Mouse (Mus musculus) liver, embryonic 13.5 days (tissue): ENCODE data around the gene Zkscan17. TPM values are rescaled to one million over a fixed set of nuclear protein-coding genes. Genes with fewer than 3 reads are reported as not detected.
"Not testable (repeated sequence)": the region's sequence is repeated elsewhere in the genome, so short reads cannot be mapped to it uniquely, and the experiment has no call there.

Source experiments
- ATAC-seq: fragments of 200-750 bp; cut with Nextera tagmentation; 2 replicates; pipeline ENCODE4 v1.8.0; 2017; ENCODE audit warnings: low read depth, mild to moderate bottlenecking, moderate number of reproducible peaks, moderate library complexity
- DNase-seq: peaks from one replicate; pipeline ENCODE4 v3.0.0; 2022
- H3K27ac ChIP-seq: fragments of 300-500 bp; sonication (generic); 2 replicates; pipeline ENCODE4 v1.5.1; 2015; ENCODE audit warnings: moderate library complexity, mild to moderate bottlenecking, inconsistent platforms
- H3K27me3 ChIP-seq: fragments of 300-500 bp; sonication (generic); 2 replicates; pipeline ENCODE4 v1.6.1; 2015; ENCODE audit warnings: mild to moderate bottlenecking, inconsistent platforms
- H3K36me3 ChIP-seq: fragments of 300-500 bp; sonication (generic); 2 replicates; pipeline ENCODE4 v1.6.1; 2015; ENCODE audit warnings: mild to moderate bottlenecking, inconsistent platforms
- H3K4me1 ChIP-seq: fragments of 300-500 bp; sonication (generic); replicated peaks from 2 replicates; pipeline ENCODE4 v1.6.1; 2015; ENCODE audit warnings: inconsistent platforms
- H3K4me2 ChIP-seq: fragments of 300-500 bp; sonication (generic); 2 replicates; pipeline ENCODE4 v1.6.1; 2015; ENCODE audit warnings: inconsistent platforms, mild to moderate bottlenecking, moderate library complexity
- H3K4me3 ChIP-seq: fragments of 300-500 bp; sonication (generic); replicated peaks from 2 replicates; pipeline ENCODE4 v1.5.1; 2015; ENCODE audit warnings: mild to moderate bottlenecking, inconsistent platforms
- H3K9ac ChIP-seq: fragments of 300-500 bp; sonication (generic); 2 replicates; pipeline ENCODE4 v1.6.1; 2015; ENCODE audit warnings: mild to moderate bottlenecking, inconsistent platforms
- H3K9me3 ChIP-seq: fragments of 300-500 bp; sonication (generic); replicated peaks from 2 replicates; pipeline ENCODE4 v1.6.1; 2016; ENCODE audit warnings: inconsistent platforms
- WGBS: fragments of 180-500 bp; shearing (Covaris S2); methylation state at CpG from one replicate; pipeline ENCODE4 v1.1.7; 2015; ENCODE audit not compliant: insufficient replicate concordance; 5-methylcytosine and 5-hydroxymethylcytosine counted together
- polyA plus RNA-seq: library from polyadenylated mRNA; unstranded; fragments of >200 nt; fragmentation: Nextera tagmentation; extraction: Ambion mirVana; gene quantifications from 2 replicates; pipeline ENCODE4 v1.2.1, GENCODE M21; 2015

Gene Zkscan17
- polyA plus RNA-seq, result 4.6 and 5.6 TPM in 2 replicates

GRCm38 (mm10) chr11:59526472-59527080 lies at the start of gene Zkscan17:
Zkscan17 (minus strand) TSS chr11:59526751.
- 40% methylated on average over 8 of the region's 8 CpGs for WGBS
- Histone ChIP-seq H3K9me3 (peaks cover 6% of the 10 kb centered on the region; the same call in 1 of the 2 replicates), H3K27me3 (0 out of 2 replicates have a peak, but pooled peaks cover 5% of the 10 kb centered on the region), H3K9ac (no peak within 1 kb of the TSS), H3K4me1 (no peaks in the 10 kb centered on the region), H3K27ac (no peak within 1 kb of the TSS), H3K36me3 (no peaks in the 10 kb centered on the region), H3K4me3 (no peak within 1 kb of the TSS), H3K4me2 (no peak within 1 kb of the TSS)
- no peak for ATAC-seq
- DNase-seq, result no peak

GRCm38 (mm10) chr11:59576135-59576534 lies 49.6 kb upstream of the Zkscan17 start, which contains the start of gene Olfr222:
Olfr222 (minus strand) TSS chr11:59576235.
- DNase-seq, H3K36me3 ChIP-seq, H3K9ac ChIP-seq, H3K4me2 ChIP-seq, H3K4me3 ChIP-seq, ATAC-seq, H3K9me3 ChIP-seq, H3K4me1 ChIP-seq, H3K27ac ChIP-seq: not testable (repeated sequence)
- peaks cover 18% of the 10 kb centered on the region for H3K27me3 ChIP-seq

GRCm38 (mm10) chr11:59575726-59576125 lies 49.2 kb upstream of the Zkscan17 start:
- Histone ChIP-seq H3K4me3 (no peak overlapping the region), H3K9ac (no peak overlapping the region), H3K4me1 (no peaks in the 10 kb centered on the region), H3K4me2 (no peak overlapping the region), H3K27ac (no peak overlapping the region), H3K27me3 (peaks cover 22% of the 10 kb centered on the region), H3K9me3 (no peaks in the 10 kb centered on the region), H3K36me3 (no peaks in the 10 kb centered on the region)
- DNase-seq (no peak), ATAC-seq (no peak)
- 45% methylated on average over 9 of the region's 9 CpGs for WGBS

- Histone ChIP-seq H3K9me3 (no peaks in the 10 kb centered on the region), H3K4me1 (no peaks in the 10 kb centered on the region), H3K4me3 (no peak overlapping the region), H3K9ac (no peak overlapping the region), H3K27ac (no peak overlapping the region), H3K4me2 (no peak overlapping the region), H3K36me3 (no peaks in the 10 kb centered on the region), H3K27me3 (peaks cover 23% of the 10 kb centered on the region)
- no peak for DNase-seq
- WGBS, result 29% methylated on average over 3 of the region's 3 CpGs
- no peak for ATAC-seq
Observed at GRCm38 (mm10) chr11:59569306-59569705, 42.8 kb upstream of the Zkscan17 start.

GRCm38 (mm10) chr11:59562837-59563236 lies 36.3 kb upstream of the Zkscan17 start:
- Histone ChIP-seq H3K36me3 (no peaks in the 10 kb centered on the region), H3K4me2 (no peak overlapping the region), H3K9me3 (no peaks in the 10 kb centered on the region), H3K4me1 (no peaks in the 10 kb centered on the region), H3K27me3 (no peaks in the 10 kb centered on the region), H3K4me3 (no peak overlapping the region), H3K9ac (no peak overlapping the region), H3K27ac (no peak overlapping the region)
- 56% methylated on average over 9 of the region's 9 CpGs for WGBS
- no peak for DNase-seq
- no peak for ATAC-seq

GRCm38 (mm10) chr11:59562336-59562735 lies 35.8 kb upstream of the Zkscan17 start:
- no peak for ATAC-seq
- H3K4me3 ChIP-seq, result no peak overlapping the region
- no peak overlapping the region for H3K9ac ChIP-seq
- H3K9me3 ChIP-seq, result no peaks in the 10 kb centered on the region
- no peaks in the 10 kb centered on the region for H3K4me1 ChIP-seq
- DNase-seq, result no peak
- no peaks in the 10 kb centered on the region for H3K36me3 ChIP-seq
- no peak overlapping the region for H3K4me2 ChIP-seq
- 73% methylated on average over 4 of the region's 4 CpGs for WGBS
- H3K27ac ChIP-seq, result no peak overlapping the region
- no peaks in the 10 kb centered on the region for H3K27me3 ChIP-seq

- H3K4me3 ChIP-seq, result no peak overlapping the region
- H3K9me3 ChIP-seq, result no peaks in the 10 kb centered on the region
- no peak overlapping the region for H3K27ac ChIP-seq
- H3K27me3 ChIP-seq, result no peaks in the 10 kb centered on the region
- DNase-seq (no peak), ATAC-seq (no peak)
- no peaks in the 10 kb centered on the region for H3K36me3 ChIP-seq
- H3K9ac ChIP-seq, result no peak overlapping the region
- H3K4me1 ChIP-seq, result no peaks in the 10 kb centered on the region
- WGBS, result 44% methylated on average over 3 of the region's 3 CpGs
- H3K4me2 ChIP-seq, result no peak overlapping the region
Observed at GRCm38 (mm10) chr11:59560906-59561305, 34.4 kb upstream of the Zkscan17 start.

- H3K36me3 ChIP-seq, result no peaks in the 10 kb centered on the region
- no peak for DNase-seq
- no peaks in the 10 kb centered on the region for H3K27me3 ChIP-seq
- no peak overlapping the region for H3K27ac ChIP-seq
- no peaks in the 10 kb centered on the region for H3K4me1 ChIP-seq
- no peaks in the 10 kb centered on the region for H3K9me3 ChIP-seq
- H3K4me3 ChIP-seq, result no peak overlapping the region
- no peak overlapping the region for H3K4me2 ChIP-seq
- ATAC-seq, result no peak
- WGBS, result 24% methylated on average over 8 of the region's 8 CpGs
- no peak overlapping the region for H3K9ac ChIP-seq
Observed at GRCm38 (mm10) chr11:59554535-59554934, 28.0 kb upstream of the Zkscan17 start.

- no peak for ATAC-seq
- H3K27me3 ChIP-seq, result no peaks in the 10 kb centered on the region
- no peak overlapping the region for H3K27ac ChIP-seq
- H3K4me3 ChIP-seq, result no peak overlapping the region
- no peak overlapping the region for H3K4me2 ChIP-seq
- no peak for DNase-seq
- WGBS, result 79% methylated on average over 11 of the region's 11 CpGs
- no peaks in the 10 kb centered on the region for H3K9me3 ChIP-seq
- H3K4me1 ChIP-seq, result no peaks in the 10 kb centered on the region
- no peak overlapping the region for H3K9ac ChIP-seq
- H3K36me3 ChIP-seq, result no peaks in the 10 kb centered on the region
Observed at GRCm38 (mm10) chr11:59554127-59554526, 27.6 kb upstream of the Zkscan17 start.

- Histone ChIP-seq H3K27ac (no peak overlapping the region), H3K36me3 (no peaks in the 10 kb centered on the region), H3K4me3 (no peak overlapping the region), H3K9me3 (no peaks in the 10 kb centered on the region), H3K27me3 (no peaks in the 10 kb centered on the region), H3K4me2 (no peak overlapping the region), H3K9ac (no peak overlapping the region), H3K4me1 (0 out of 2 replicates have a peak, but pooled peaks cover 5% of the 10 kb centered on the region)
- no peak for DNase-seq
- ATAC-seq, result no peak
- WGBS, result 64% methylated on average over 9 of the region's 9 CpGs
Observed at GRCm38 (mm10) chr11:59544005-59544404, 17.5 kb upstream of the Zkscan17 start.

- DNase-seq, result no peak
- no peak overlapping the region for H3K4me2 ChIP-seq
- H3K9me3 ChIP-seq, result no peaks in the 10 kb centered on the region
- no peak overlapping the region for H3K4me3 ChIP-seq
- H3K9ac ChIP-seq, result no peak overlapping the region
- H3K36me3 ChIP-seq, result no peaks in the 10 kb centered on the region
- no peaks in the 10 kb centered on the region for H3K27me3 ChIP-seq
- ATAC-seq, result no peak
- WGBS, result 49% methylated on average over 3 of the region's 3 CpGs
- 0 out of 2 replicates have a peak, but pooled peaks cover 5% of the 10 kb centered on the region for H3K4me1 ChIP-seq
- no peak overlapping the region for H3K27ac ChIP-seq
Observed at GRCm38 (mm10) chr11:59543376-59543775, 16.8 kb upstream of the Zkscan17 start.

GRCm38 (mm10) chr11:59542442-59542841 lies 15.9 kb upstream of the Zkscan17 start:
- H3K9ac ChIP-seq, result no peak overlapping the region
- no peak overlapping the region for H3K4me3 ChIP-seq
- no peaks in the 10 kb centered on the region for H3K27me3 ChIP-seq
- 27% methylated on average over 6 of the region's 6 CpGs for WGBS
- no peak for ATAC-seq
- no peaks in the 10 kb centered on the region for H3K36me3 ChIP-seq
- H3K27ac ChIP-seq, result no peak overlapping the region
- no peak for DNase-seq
- no peak overlapping the region for H3K4me2 ChIP-seq
- no peaks in the 10 kb centered on the region for H3K9me3 ChIP-seq
- 0 out of 2 replicates have a peak, but pooled peaks cover 5% of the 10 kb centered on the region for H3K4me1 ChIP-seq
